Mouse (Mus musculus) hindbrain, embryonic 15.5 days (tissue): ENCODE results near the gene Tlr13. TPM values are rescaled to one million over a fixed set of nuclear protein-coding genes. Genes with fewer than 3 reads are reported as not detected.
"Not testable (repeated sequence)": the region's sequence is repeated elsewhere in the genome, so short reads cannot be mapped to it uniquely, and the experiment has no call there.

Experiments used
- ATAC-seq: fragments of 200-750 bp; cut with Nextera tagmentation; 2 replicates; pipeline ENCODE4 v1.8.0; 2017; ENCODE audit warnings: low read depth, moderate number of reproducible peaks, moderate TSS enrichment; ENCODE audit not compliant: low FRiP score
- H3K27ac ChIP-seq: fragments of 300-500 bp; sonication (generic); replicated peaks from 2 replicates; pipeline ENCODE4 v1.5.1; 2015; ENCODE audit warnings: mild to moderate bottlenecking, inconsistent platforms
- H3K27me3 ChIP-seq: fragments of 300-500 bp; sonication (generic); 2 replicates; pipeline ENCODE4 v1.6.1; 2015; ENCODE audit warnings: control low read depth, inconsistent platforms
- H3K36me3 ChIP-seq: fragments of 300-500 bp; sonication (generic); 2 replicates; pipeline ENCODE4 v1.6.1; 2015; ENCODE audit warnings: control low read depth, inconsistent platforms
- H3K4me1 ChIP-seq: fragments of 300-500 bp; sonication (generic); replicated peaks from 2 replicates; pipeline ENCODE4 v1.6.1; 2015; ENCODE audit warnings: control low read depth, inconsistent platforms
- H3K4me2 ChIP-seq: fragments of 300-500 bp; sonication (generic); 2 replicates; pipeline ENCODE4 v1.6.1; 2015; ENCODE audit warnings: moderate library complexity, mild to moderate bottlenecking, inconsistent platforms
- H3K4me3 ChIP-seq: fragments of 300-500 bp; sonication (generic); 2 replicates; pipeline ENCODE4 v1.5.1; 2015; ENCODE audit warnings: mild to moderate bottlenecking, inconsistent platforms
- H3K9ac ChIP-seq: fragments of 300-500 bp; sonication (generic); 2 replicates; pipeline ENCODE4 v1.6.1; 2015; ENCODE audit warnings: inconsistent platforms
- H3K9me3 ChIP-seq: fragments of 300-500 bp; sonication (generic); 2 replicates; pipeline ENCODE4 v1.6.1; 2016; ENCODE audit warnings: control low read depth, inconsistent platforms
- WGBS: fragments of 180-500 bp; shearing (Covaris S2); methylation state at CpG from one replicate; pipeline ENCODE4 v1.1.7; 2015; 5-methylcytosine and 5-hydroxymethylcytosine counted together
- polyA plus RNA-seq: library from polyadenylated mRNA; unstranded; fragments of >200 nt; fragmentation: Nextera tagmentation; extraction: Ambion mirVana; gene quantifications from 2 replicates; pipeline ENCODE4 v1.2.1, GENCODE M21; 2015

Gene Tlr13
- polyA plus RNA-seq, 1 experiment from 2014 or later: 0.23 TPM

DNA sequence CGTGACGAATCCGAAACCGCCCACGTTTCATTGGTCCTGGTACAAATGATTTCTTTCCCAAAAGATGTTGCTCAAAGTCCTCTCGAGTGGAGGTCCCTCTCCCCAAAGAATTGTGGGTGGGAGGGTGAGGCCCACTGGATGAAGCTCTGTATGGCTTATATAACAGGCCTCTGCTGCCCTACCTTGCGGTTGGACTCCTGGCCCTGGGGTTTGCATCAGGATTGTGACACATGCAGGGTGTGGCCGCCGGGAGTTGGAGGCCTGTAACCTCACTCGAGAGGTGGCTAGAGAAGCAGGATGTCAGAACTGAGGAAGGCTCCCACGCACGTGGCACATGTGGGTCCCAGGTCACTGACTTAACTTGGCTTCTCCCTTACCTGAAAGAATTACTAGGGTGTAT is 44.7 kb downstream of the Tlr13 start:
- ATAC-seq: no peak
- no peaks in the 10 kb centered on the region for H3K9me3 ChIP-seq
- H3K9ac ChIP-seq: peak overlapping the region; percentile 46
- no peaks in the 10 kb centered on the region for H3K27me3 ChIP-seq
- no peaks in the 10 kb centered on the region for H3K36me3 ChIP-seq
- peak overlapping the region; percentile 73 for H3K27ac ChIP-seq
- 20% methylated on average over 12 of the region's 12 CpGs for WGBS
- H3K4me3 ChIP-seq: peak overlapping the region; percentile 53
- peak overlapping the region; percentile 58 for H3K4me2 ChIP-seq
- H3K4me1 ChIP-seq: peaks cover 22% of the 10 kb centered on the region

DNA sequence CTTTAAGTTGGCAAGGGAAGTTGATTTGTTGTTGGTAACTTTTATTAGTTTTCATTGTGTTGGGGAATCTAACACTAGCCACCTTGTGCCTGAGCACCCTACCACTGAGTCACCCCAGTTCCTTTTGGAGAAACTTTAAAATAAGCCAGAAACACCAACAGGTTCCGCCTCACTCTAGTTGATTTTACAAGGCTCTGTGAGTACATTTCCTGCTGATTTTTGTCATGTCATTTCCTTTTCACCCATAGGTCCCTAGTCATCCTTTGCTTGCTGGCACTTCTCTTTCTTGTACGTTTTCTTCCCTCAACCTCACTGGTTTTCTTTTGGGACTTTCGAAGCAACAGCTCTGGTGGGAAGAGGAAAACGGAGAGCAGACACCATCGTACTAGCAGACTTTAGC is 46.4 kb downstream of the Tlr13 start:
- H3K27me3 ChIP-seq: no peaks in the 10 kb centered on the region
- H3K4me2 ChIP-seq: peak overlapping the region; percentile 58
- peaks cover 22% of the 10 kb centered on the region for H3K4me1 ChIP-seq
- no peak overlapping the region for H3K9ac ChIP-seq
- no peaks in the 10 kb centered on the region for H3K36me3 ChIP-seq
- no peaks in the 10 kb centered on the region for H3K9me3 ChIP-seq
- peak overlapping the region; percentile 53 for H3K4me3 ChIP-seq
- 57% methylated on average over 5 of the region's 5 CpGs for WGBS
- no peak for ATAC-seq
- H3K27ac ChIP-seq: no peak overlapping the region

- Histone ChIP-seq H3K36me3 (no peaks in the 10 kb centered on the region), H3K27me3 (no peaks in the 10 kb centered on the region), H3K27ac (no peak overlapping the region), H3K4me2 (peak overlapping the region; percentile 58; the same call in 1 of the 2 replicates), H3K9me3 (no peaks in the 10 kb centered on the region), H3K4me3 (0 out of 2 replicates have a peak overlapping the region, but pooled peaks have one; percentile 11), H3K9ac (no peak overlapping the region), H3K4me1 (peaks cover 22% of the 10 kb centered on the region)
- ATAC-seq: no peak
- 45% methylated on average over 4 of the region's 4 CpGs for WGBS
Measured at GRCm38 (mm10) chrX:106190091-106190490, 47.1 kb downstream of the Tlr13 start.

GRCm38 (mm10) chrX:106194361-106194760 is 51.4 kb downstream of the Tlr13 start:
- not testable (repeated sequence) for H3K9me3 ChIP-seq, ATAC-seq, H3K4me3 ChIP-seq, H3K4me2 ChIP-seq, H3K27ac ChIP-seq, H3K9ac ChIP-seq, H3K4me1 ChIP-seq, H3K27me3 ChIP-seq
- 94% methylated on average over 6 of the region's 6 CpGs for WGBS
- H3K36me3 ChIP-seq: peaks cover 12% of the 10 kb centered on the region

- H3K4me3 ChIP-seq: no peak overlapping the region
- no peaks in the 10 kb centered on the region for H3K9me3 ChIP-seq
- no peaks in the 10 kb centered on the region for H3K4me1 ChIP-seq
- WGBS: 65% methylated on average over 5 of the region's 5 CpGs
- H3K27me3 ChIP-seq: no peaks in the 10 kb centered on the region
- no peak for ATAC-seq
- H3K4me2 ChIP-seq: no peak overlapping the region
- peaks cover 18% of the 10 kb centered on the region for H3K36me3 ChIP-seq
- no peak overlapping the region for H3K9ac ChIP-seq
- H3K27ac ChIP-seq: no peak overlapping the region
Measured at GRCm38 (mm10) chrX:106197308-106197707, 54.3 kb downstream of the Tlr13 start.

- no peaks in the 10 kb centered on the region for H3K9me3 ChIP-seq
- no peak for ATAC-seq
- 81% methylated on average over 5 of the region's 5 CpGs for WGBS
- H3K9ac ChIP-seq: no peak overlapping the region
- H3K36me3 ChIP-seq: peaks cover 18% of the 10 kb centered on the region
- H3K4me1 ChIP-seq: no peaks in the 10 kb centered on the region
- H3K4me2 ChIP-seq: no peak overlapping the region
- H3K27ac ChIP-seq: no peak overlapping the region
- no peaks in the 10 kb centered on the region for H3K27me3 ChIP-seq
- no peak overlapping the region for H3K4me3 ChIP-seq
Measured at GRCm38 (mm10) chrX:106198904-106199303, 55.9 kb downstream of the Tlr13 start.

DNA sequence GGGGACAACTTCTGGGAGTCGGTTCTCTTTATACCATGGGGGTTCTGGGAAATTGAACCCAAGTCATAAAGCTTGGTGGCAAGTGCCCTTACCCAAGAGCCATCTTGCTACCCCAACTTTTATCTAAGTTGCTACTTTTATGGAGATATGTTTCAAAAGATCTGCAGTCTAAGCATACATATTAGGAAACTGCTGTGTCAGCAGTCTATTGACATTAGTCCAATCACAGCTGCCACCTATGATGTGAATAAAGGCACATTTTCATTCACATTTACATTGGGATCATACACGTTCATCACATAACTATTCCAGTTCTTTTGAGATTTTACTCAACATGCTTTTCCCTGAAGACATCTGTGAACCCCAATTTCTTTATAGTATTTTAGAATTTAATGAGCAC is 66.1 kb downstream of the Tlr13 start:
- no peak overlapping the region for H3K4me3 ChIP-seq
- H3K9me3 ChIP-seq: no peaks in the 10 kb centered on the region
- no peak overlapping the region for H3K27ac ChIP-seq
- H3K27me3 ChIP-seq: no peaks in the 10 kb centered on the region
- no peaks in the 10 kb centered on the region for H3K36me3 ChIP-seq
- H3K4me1 ChIP-seq: no peaks in the 10 kb centered on the region
- 90% methylated on average over 2 of the region's 2 CpGs for WGBS
- no peak for ATAC-seq
- H3K4me2 ChIP-seq: no peak overlapping the region
- no peak overlapping the region for H3K9ac ChIP-seq

Other genes starting within 250 kb of the Tlr13 start
- 218 and 230 TPM in 2 replicates for gene Atrx, start 213.8 kb upstream of the Tlr13 start, polyA plus RNA-seq
- 22.4 and 23.6 TPM in 2 replicates for gene Magt1, start 131.3 kb upstream of the Tlr13 start, polyA plus RNA-seq
- 401 and 490 TPM in 2 replicates for gene Cox7b, start 127.5 kb upstream of the Tlr13 start, polyA plus RNA-seq
- gene Atp7a, start 115.9 kb upstream of the Tlr13 start, polyA plus RNA-seq: 12.5 and 14.0 TPM in 2 replicates
- gene Pgk1, start 43.9 kb downstream of the Tlr13 start, polyA plus RNA-seq: 269 and 275 TPM in 2 replicates
- gene Taf9b, start 78.0 kb downstream of the Tlr13 start, polyA plus RNA-seq: 17.3 and 17.7 TPM in 2 replicates
- gene Fnd3c2, start 112.2 kb downstream of the Tlr13 start, polyA plus RNA-seq: not detected in 2 replicates